Mouse (Mus musculus) cortical plate, adult 2 months (tissue): ENCODE measurements at regions not wholly inside any gene's neighbourhood (a gene's known extent, or its start where the extent isn't known, plus 50 kb on each side); places are given as distances from the start of the nearest gene placed in this dataset.
A peak's percentile ranks its signal among the peaks of the same experiment; 100 is the strongest.

Experiments
- H3K27ac ChIP-seq: fragments of 200-500 bp; 2 replicates; pipeline ENCODE4 v1.5.1; 2012; ENCODE audit warnings: low read length, control low read depth, inconsistent platforms; ENCODE audit not compliant: insufficient read depth
- H3K4me1 ChIP-seq: fragments of 200-500 bp; 2 replicates; pipeline ENCODE4 v1.6.1; 2011; ENCODE audit warnings: low read length; ENCODE audit not compliant: control insufficient read depth, insufficient read depth
- H3K4me3 ChIP-seq: fragments of 200-500 bp; 2 replicates; pipeline ENCODE4 v1.5.1; 2011; ENCODE audit warnings: mild to moderate bottlenecking, low read length, control low read depth; ENCODE audit not compliant: insufficient read depth
- CTCF ChIP-seq: fragments of 200-500 bp; IDR thresholded peaks from 2 replicates; pipeline ENCODE4 v1.5.1; 2011; ENCODE audit warnings: mild to moderate bottlenecking, control low read depth, low read length; ENCODE audit not compliant: insufficient read depth; ENCODE audit errors: extremely low read depth
- POLR2A ChIP-seq: fragments of 200-500 bp; IDR thresholded peaks from 2 replicates; pipeline ENCODE4 v1.6.1; 2011; ENCODE audit warnings: mild to moderate bottlenecking, low read length, control low read depth; ENCODE audit not compliant: insufficient read depth; ENCODE audit errors: extremely low read depth

- Histone ChIP-seq H3K4me1 (no peaks in the 10 kb centered on the region), H3K4me3 (no peak overlapping the region), H3K27ac (peak overlapping the region; percentile 32; the same call in 1 of the 2 replicates)
- no peak for TF ChIP-seq CTCF
- no peak for TF ChIP-seq POLR2A
These were observed 122.5 kb upstream of the Zeb2 start for GRCm38 (mm10) chr2:45239501-45240292.

DNA sequence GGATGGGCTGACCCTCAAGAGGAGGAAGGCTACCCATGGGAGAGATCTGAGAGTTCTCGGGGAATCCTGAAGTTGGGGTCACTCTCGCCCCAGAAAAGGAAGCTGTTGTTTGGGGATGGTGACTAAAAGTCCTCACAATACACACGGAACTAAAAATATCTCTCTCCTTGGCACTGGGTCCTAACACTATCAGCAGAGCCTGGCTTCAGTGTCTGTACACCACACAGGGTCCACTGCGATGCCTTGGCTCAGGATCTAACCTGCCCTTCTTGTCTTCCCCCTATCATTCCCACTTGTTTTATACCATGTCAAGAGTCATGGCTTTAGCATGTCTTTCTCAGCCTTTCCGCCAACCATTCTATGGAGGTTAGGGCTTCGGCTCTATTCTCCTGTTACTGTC is 121.8 kb upstream of the Zeb2 start:
- Histone ChIP-seq H3K27ac (peak overlapping the region; percentile 32; the same call in 1 of the 2 replicates), H3K4me1 (no peaks in the 10 kb centered on the region), H3K4me3 (no peak overlapping the region)
- 0 out of 2 replicates have a peak, but pooled peaks have one; percentile 27 for TF ChIP-seq POLR2A
- no peak for TF ChIP-seq CTCF

DNA sequence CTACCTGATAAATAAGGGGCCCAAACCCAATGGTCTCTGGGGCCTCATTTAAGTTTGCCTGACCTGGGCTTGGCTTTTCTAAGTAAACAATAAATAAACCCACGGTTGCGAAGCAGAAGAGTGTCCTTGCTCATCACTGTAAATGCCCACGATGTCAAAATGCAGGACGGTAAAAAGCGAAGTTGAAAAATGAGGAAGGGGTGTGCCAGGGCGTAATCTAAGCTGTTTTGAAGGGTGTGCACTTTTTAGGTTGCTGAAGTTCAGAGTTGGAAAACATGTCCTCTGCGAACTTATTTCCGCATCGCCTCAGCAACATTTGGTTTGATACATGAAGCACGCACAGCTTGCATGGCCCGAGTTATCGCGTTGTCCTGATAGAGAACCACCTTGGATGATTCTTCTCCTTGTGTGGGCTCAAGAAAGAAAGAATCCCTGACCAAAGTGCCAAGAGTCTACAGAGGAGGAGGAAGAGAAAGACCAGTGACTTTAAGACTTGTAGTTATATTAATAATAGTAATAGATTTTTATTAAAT is 119.0 kb upstream of the Zeb2 start:
- Histone ChIP-seq H3K4me3 (no peak overlapping the region), H3K27ac (no peak overlapping the region), H3K4me1 (no peaks in the 10 kb centered on the region)
- TF ChIP-seq CTCF (no peak), POLR2A (no peak)

GRCm38 (mm10) chr2:45234148-45234547 is 117.0 kb upstream of the Zeb2 start:
- H3K4me3 ChIP-seq: no peak overlapping the region
- no peaks in the 10 kb centered on the region for H3K4me1 ChIP-seq
- no peak overlapping the region for H3K27ac ChIP-seq
- no peak for TF ChIP-seq POLR2A
- no peak for TF ChIP-seq CTCF

- TF ChIP-seq CTCF: no peak
- TF ChIP-seq POLR2A: no peak
- Histone ChIP-seq H3K27ac (no peak overlapping the region), H3K4me3 (no peak overlapping the region), H3K4me1 (no peaks in the 10 kb centered on the region)
These were observed 113.4 kb upstream of the Zeb2 start for GRCm38 (mm10) chr2:45230351-45231209.

- TF ChIP-seq POLR2A: no peak
- no peak for TF ChIP-seq CTCF
- Histone ChIP-seq H3K4me3 (no peak overlapping the region), H3K27ac (no peak overlapping the region), H3K4me1 (no peaks in the 10 kb centered on the region)
These were observed 112.3 kb upstream of the Zeb2 start for GRCm38 (mm10) chr2:45229501-45229900.

GRCm38 (mm10) chr2:45227276-45227944 is 110.2 kb upstream of the Zeb2 start:
- Histone ChIP-seq H3K27ac (no peak overlapping the region), H3K4me3 (no peak overlapping the region)
- TF ChIP-seq CTCF (no peak), POLR2A (no peak)

DNA sequence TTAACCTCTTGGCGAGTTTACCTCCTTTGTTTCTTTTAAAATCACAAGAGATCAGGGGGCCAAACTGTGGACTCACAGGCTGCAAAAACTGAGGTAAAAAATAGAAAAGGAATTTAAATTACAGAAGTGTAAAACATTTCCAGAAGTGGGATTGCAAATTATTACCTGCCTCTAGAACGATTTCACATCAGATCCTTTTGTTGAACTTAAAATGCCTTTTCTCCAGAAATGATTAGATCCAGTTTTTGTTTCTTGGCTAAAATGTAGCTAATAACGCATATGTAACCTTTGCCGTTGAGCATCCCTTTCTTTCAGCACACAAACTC is 108.8 kb upstream of the Zeb2 start:
- Histone ChIP-seq H3K27ac (no peak overlapping the region), H3K4me3 (no peak overlapping the region), H3K4me1 (no peaks in the 10 kb centered on the region)
- TF ChIP-seq POLR2A (no peak), CTCF (no peak)

More at GRCm38 (mm10) chr2:45227276-45227944, 110.2 kb upstream of the Zeb2 start:
- H3K4me1 ChIP-seq: no peaks in the 10 kb centered on the region

GRCm38 (mm10) chr2:45225364-45226044 is 108.3 kb upstream of the Zeb2 start:
- H3K27ac ChIP-seq: no peak overlapping the region
- TF ChIP-seq CTCF (no peak), POLR2A (no peak)
- H3K4me1 ChIP-seq: no peaks in the 10 kb centered on the region
- no peak overlapping the region for H3K4me3 ChIP-seq

DNA sequence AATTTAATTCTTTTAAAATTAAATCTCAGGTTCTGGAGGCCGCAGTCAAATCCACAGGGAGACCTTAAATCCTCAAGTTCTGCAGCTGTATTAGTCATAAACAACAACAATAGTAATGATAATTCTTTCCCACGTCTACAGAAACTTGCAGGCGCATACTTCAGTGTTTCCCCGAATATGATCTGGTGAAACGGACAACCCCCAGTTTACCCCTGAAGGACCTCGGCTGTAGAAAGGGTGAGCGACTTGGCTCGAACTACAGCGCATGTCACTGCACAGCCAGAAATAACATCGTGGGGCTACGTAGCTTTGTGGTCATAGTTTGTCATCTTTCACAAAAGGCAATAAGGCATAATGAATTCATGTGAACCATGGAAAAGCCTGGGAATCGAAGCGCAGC is 105.0 kb upstream of the Zeb2 start:
- Histone ChIP-seq H3K27ac (no peak overlapping the region), H3K4me3 (no peak overlapping the region), H3K4me1 (no peaks in the 10 kb centered on the region)
- no peak for TF ChIP-seq POLR2A
- no peak for TF ChIP-seq CTCF
